Mouse (Mus musculus) cerebellum, adult 11-12 months (tissue): ENCODE results near the gene Islr.

Experiments used
- DNase-seq: peaks from one replicate; pipeline ENCODE4 v3.0.0; 2022

The Islr gene

DNA sequence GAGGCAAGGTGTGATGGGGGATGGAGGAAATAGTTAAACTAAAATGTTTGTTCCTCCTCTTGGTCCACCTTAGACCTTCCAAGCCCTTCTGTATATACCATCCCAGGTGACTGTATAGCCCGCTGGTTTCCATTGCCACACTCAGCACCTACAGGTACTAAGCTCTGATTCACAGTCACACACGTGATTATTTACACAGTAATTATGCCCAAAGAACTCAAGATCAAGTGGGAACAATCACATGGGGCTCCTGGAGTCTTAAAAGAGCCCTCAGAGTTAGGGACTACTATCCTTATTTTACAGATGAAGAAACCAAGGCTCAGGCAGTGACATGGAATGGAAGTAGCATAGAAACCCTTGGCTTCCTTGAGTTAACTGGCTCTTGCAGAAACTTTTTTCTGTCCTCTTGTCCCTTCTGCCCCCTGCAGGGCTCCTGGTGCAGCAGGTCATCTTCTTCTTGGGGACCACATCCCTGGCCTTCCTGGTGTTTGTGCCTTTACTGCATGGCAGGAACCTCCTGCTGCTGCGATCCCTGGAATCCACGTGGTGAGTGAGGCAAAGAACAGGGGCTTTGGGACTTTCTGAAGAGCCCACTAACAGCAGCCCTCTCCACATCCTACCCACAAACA is 53.3 kb downstream of the Islr start:
- no peak for DNase-seq

- no peak for DNase-seq
These were observed 55.3 kb downstream of the Islr start for GRCm38 (mm10) chr9:58148806-58149205.

GRCm38 (mm10) chr9:58145417-58145816 is 58.7 kb downstream of the Islr start:
- DNase-seq: no peak

GRCm38 (mm10) chr9:58144664-58145063 is 59.4 kb downstream of the Islr start:
- DNase-seq: no peak

- DNase-seq: no peak
These were observed 60.7 kb downstream of the Islr start for GRCm38 (mm10) chr9:58143419-58143818.

DNA sequence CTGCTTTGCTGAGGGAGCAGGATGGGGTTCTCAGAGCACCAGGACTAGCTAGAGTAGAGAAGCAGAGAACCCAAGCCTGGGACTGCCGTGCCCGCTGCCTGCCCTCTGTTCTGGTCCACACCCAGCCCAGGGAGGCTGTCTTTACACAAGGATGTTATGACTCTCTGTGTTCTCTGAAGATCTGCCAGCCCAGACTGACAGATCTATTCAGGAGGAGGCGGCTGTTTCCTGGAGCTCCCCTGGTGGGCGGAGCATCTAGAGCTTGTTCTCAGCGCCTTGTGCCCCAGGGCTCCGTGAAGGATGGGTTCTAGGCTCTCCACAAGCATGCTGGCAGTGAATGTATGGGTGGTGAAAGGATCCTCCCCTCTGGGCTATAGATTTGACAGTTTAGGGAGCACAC is 64.2 kb downstream of the Islr start:
- DNase-seq: no peak

DNA sequence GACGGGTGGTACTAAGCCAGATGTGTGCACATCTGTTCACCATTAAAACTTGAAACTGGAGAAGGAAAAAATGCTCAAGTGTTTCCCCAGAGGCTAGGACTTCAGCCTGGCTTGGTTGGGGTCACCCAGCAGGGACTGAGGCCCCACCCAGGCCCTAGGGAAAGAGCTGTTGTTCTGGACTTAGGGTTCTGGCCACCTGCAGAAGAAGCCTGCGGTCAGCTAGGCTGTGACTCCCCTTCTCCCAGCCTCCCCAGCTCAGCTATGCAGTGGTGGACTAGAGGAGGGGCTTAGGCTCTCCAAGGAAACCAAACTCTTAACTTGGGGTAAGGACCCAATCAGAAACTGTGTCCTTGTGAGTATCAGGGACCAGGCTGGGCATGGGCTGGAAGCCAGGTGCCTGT is 68.2 kb downstream of the Islr start:
- no peak for DNase-seq

GRCm38 (mm10) chr9:58134906-58135305 is 69.2 kb downstream of the Islr start:
- DNase-seq: peak; percentile 52

DNA sequence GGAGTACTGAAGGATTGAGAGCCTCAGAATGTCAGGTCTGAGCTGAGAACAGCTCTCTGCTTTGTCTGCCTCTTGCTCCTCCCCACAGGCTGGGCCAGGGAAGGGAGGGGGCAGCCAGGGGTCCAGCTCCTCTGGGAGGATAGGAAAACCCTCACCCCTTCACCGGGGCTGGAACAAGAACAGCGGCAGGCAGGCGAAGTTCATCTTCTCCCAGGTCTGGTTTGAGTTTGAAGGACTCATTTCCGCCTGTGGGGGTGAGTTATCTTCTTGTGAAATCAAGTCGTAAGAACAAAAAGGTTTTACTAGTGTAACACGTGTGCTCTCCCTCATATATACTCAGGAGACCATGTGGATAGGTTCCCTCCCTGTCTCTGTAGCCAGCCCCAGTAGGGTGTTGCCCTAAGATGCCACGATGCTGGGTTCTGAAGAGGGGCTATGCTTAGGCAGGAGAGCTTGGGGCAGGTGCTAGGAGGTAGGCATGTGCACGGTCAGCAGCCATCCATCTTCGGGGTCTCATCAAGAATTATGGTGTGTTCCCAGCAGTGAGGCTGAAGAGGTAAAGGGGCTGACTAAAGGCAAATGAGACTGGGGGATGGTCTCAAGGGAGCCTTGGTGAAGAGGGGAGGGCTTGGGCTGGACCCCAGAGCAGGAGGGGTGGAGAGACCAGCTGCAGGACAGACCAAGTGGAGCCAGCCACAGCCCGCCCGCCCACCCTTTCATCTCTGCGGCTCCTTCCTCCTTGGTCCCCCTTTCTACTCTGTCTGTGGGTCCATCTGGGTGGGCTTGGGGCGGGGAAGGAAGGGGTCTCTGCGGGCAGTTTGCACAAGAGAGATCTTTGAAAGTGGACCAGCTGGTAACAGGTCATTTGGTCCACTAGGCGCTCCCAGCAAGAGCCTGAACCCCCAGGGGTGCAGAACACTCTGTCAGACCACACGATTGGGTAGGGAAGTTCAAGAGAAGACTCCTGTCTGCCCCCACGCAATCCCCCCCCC is 69.9 kb downstream of the Islr start:
- DNase-seq: no peak

DNA sequence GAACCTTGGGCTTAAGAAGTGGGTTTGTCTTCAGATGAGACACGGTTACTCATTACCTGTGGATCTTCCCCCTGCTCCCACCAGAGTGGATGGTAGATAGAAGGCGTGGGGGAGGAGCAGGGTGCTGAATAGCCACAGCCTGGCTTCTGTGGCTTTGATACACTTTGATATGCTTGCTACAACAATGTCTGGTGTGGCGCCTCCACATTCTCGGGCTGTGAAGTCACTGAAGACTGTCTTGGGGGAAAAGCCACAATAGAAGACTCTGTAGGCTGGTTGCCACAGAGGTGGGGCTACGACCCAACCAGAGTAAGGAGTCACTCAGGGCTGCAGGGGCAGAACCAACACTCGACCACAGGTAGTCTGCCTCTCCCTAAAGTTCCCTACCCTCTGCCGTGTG is 72.4 kb downstream of the Islr start:
- no peak for DNase-seq

DNA sequence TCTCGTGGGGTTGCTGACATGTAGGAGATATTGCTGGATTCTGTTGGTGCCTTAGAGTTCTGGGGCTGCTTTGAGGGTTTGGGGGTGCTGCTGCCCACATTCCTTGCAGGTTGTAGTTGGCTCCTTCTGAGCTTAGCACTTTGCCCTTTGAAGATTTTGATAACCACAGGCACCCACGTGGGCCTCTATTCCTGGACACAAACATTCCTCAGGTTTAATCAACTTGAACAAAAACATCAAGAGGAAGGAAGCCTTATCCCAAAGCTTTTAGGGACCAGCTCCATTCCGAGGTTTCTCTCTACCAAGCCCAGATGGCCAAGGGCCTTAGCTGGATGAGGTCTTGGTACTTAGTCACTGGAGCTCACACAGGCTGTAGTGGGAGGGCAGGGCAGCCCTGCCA is 73.2 kb downstream of the Islr start:
- DNase-seq: no peak

- no peak for DNase-seq
These were observed 74.6 kb downstream of the Islr start for GRCm38 (mm10) chr9:58129508-58129907.

DNA sequence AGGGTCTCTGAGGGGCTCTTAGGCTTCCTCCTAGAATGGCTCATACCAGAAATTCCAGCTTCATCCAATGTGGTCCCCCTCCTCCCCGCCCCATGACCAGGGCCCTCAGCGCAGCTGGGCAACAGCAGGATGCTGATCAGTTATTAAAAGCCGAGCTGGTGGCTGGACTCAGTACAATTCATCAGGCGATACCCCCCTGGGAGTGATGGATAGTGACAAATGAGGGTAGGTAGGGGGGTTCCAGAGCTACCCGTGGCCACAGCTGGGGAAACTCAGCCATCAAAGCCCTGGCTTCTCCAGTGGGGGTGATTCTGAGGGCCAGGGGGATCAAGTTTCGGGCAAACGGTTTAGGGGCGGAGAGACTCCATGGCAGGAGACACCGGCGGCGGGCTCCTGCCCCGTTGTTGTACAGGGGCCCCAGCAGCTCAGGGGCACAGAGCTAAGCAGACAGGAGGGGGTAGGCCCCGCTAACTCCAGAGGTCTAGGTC is 75.1 kb downstream of the Islr start:
- DNase-seq: no peak

GRCm38 (mm10) chr9:58125811-58126210 is 78.3 kb downstream of the Islr start:
- DNase-seq: no peak

GRCm38 (mm10) chr9:58125085-58125484 is 79.0 kb downstream of the Islr start:
- no peak for DNase-seq

- DNase-seq: no peak
These were observed 85.4 kb downstream of the Islr start, which contains the start of gene Ccdc33 for GRCm38 (mm10) chr9:58118671-58119070. Gene Ccdc33 (minus strand): TSS chr9:58118823.

GRCm38 (mm10) chr9:58116024-58116651 is 88.0 kb downstream of the Islr start:
- no peak for DNase-seq

DNA sequence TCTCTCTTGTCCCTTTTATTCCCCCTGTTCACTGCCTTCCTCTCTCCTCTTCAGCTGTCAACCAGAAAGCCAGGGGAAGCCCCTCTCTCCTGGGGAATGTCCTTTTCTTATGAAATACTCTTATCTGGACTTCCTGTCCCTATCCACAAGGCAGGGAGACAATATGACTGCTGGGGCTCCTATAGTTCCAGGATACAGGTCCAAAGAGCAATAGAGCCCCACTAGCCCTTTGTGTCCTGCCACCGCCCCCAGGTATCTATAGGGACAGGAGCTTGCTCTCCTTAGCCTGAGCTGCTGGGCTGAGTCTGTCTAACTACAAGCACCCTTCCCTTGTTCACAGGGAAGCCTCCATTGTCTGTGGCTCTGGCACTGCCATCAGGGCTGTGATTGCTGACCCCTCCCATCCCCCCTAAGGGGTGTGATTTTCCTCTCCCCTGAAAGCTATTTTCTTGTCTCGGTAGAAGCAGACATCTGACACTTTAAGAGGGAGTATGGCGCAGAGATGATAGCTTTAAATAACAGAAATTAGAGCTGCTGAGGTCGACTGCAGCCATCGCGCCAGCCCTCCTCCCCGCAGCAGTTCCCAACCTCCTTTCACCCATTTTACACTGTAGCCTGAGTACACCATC is 88.7 kb downstream of the Islr start:
- no peak for DNase-seq

GRCm38 (mm10) chr9:58114019-58114418 is 90.1 kb downstream of the Islr start:
- no peak for DNase-seq

DNA sequence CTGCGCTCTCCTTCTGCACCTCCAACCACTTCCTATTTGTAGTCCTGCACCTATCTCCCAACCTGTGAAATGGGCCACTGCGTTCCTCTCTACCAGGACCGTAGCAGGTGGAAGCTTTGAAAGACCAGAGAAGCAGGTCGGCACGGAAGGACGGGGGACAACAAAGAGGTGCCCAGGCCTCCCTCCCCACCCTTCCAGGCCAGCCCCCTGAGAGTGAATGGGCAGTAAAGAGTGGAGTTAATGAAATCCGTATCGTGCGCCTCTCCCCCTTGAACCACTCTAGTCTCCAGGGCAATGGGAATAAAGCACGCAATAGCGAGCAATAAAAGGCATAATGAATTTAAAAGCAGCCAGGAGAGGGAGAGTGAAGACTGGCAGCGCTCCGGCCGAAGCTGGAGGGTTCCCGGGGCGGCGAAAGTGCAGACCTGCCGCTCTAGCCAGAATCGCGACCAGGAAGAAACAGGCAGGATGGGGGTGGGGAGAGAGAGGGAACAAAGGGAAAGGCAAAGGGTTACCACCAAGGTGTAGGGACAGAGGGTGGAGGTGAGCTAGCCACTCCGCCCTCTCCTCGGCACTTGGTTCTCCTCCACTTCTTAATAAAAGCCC is 90.7 kb downstream of the Islr start:
- no peak for DNase-seq

GRCm38 (mm10) chr9:58112866-58113278 is 91.2 kb downstream of the Islr start:
- no peak for DNase-seq

GRCm38 (mm10) chr9:58112321-58112751 is 91.8 kb downstream of the Islr start:
- no peak for DNase-seq
